Mouse (Mus musculus): ENCODE results near the gene Mlf2. TPM values are rescaled to one million over a fixed set of nuclear protein-coding genes. Genes with fewer than 3 reads are reported as not detected.

Mlf2 gene
- polyA plus RNA-seq (2017; shearing (Covaris generic)), result 200 TPM

GRCm38 (mm10) chr6:124930754-124931524 is at the start of gene Mlf2:
TSS of gene Mlf2 (plus strand) at chr6:124931386.

GRCm38 (mm10) chr6:124887986-124888385 is 43.2 kb upstream of the Mlf2 start, which contains the start of gene Cd4:
TSS of gene Cd4 (minus strand) at chr6:124888221.

GRCm38 (mm10) chr6:124911533-124912218 is 19.5 kb upstream of the Mlf2 start, which contains the start of gene Lag3:
TSS of gene Lag3 (minus strand) at chr6:124911705.

GRCm38 (mm10) chr6:124919695-124920317 is 11.4 kb upstream of the Mlf2 start, which contains the start of gene Ptms:
TSS of gene Ptms (minus strand) at chr6:124920103.

GRCm38 (mm10) chr6:124965088-124965719 is 34.0 kb downstream of the Mlf2 start, which contains the start of gene Cops7a:
TSS of gene Cops7a (minus strand) at chr6:124965538.

Other genes with a start within 250 kb of the Mlf2 start
- gene Emg1, start 219.2 kb upstream of the Mlf2 start, polyA plus RNA-seq (2017; shearing (Covaris generic)), result 298 TPM
- gene Phb2, start 219.1 kb upstream of the Mlf2 start, polyA plus RNA-seq (2017; shearing (Covaris generic)), result 218 TPM
- 385 TPM for gene Ptpn6, start 192.7 kb upstream of the Mlf2 start, polyA plus RNA-seq (2017; shearing (Covaris generic))
- gene Grcc10, start 190.0 kb upstream of the Mlf2 start, polyA plus RNA-seq (2017; shearing (Covaris generic)), result 417 TPM
- gene Gm45234, start 175.4 kb upstream of the Mlf2 start, polyA plus RNA-seq (2017; shearing (Covaris generic)), result not detected
- gene Atn1, start 174.9 kb upstream of the Mlf2 start, polyA plus RNA-seq (2017; shearing (Covaris generic)), result 7.2 TPM
- 6.6 TPM for gene Eno2, start 161.7 kb upstream of the Mlf2 start, polyA plus RNA-seq (2017; shearing (Covaris generic))
- gene Lrrc23, start 151.7 kb upstream of the Mlf2 start, polyA plus RNA-seq (2017; shearing (Covaris generic)), result 1.3 TPM
- gene Spsb2, start 122.7 kb upstream of the Mlf2 start, polyA plus RNA-seq (2017; shearing (Covaris generic)), result 2.7 TPM
- gene Tpi1, start 117.1 kb upstream of the Mlf2 start, polyA plus RNA-seq (2017; shearing (Covaris generic)), result 94.6 TPM
- gene Usp5, start 101.9 kb upstream of the Mlf2 start, polyA plus RNA-seq (2017; shearing (Covaris generic)), result 116 TPM
- gene Cdca3, start 101.8 kb upstream of the Mlf2 start, polyA plus RNA-seq (2017; shearing (Covaris generic)), result 6.9 TPM
- not detected for gene Gnb3, start 91.1 kb upstream of the Mlf2 start, polyA plus RNA-seq (2017; shearing (Covaris generic))
- 0.20 TPM for gene P3h3, start 73.6 kb upstream of the Mlf2 start, polyA plus RNA-seq (2017; shearing (Covaris generic))
- 0.38 TPM for gene Gpr162, start 67.4 kb upstream of the Mlf2 start, polyA plus RNA-seq (2017; shearing (Covaris generic))
- 401 TPM for gene Cd4, start 43.2 kb upstream of the Mlf2 start, polyA plus RNA-seq (2017; shearing (Covaris generic))
- 3.4 TPM for gene Lag3, start 19.7 kb upstream of the Mlf2 start, polyA plus RNA-seq (2017; shearing (Covaris generic))
- 36.6 TPM for gene Ptms, start 11.3 kb upstream of the Mlf2 start, polyA plus RNA-seq (2017; shearing (Covaris generic))
- 84.6 TPM for gene Cops7a, start 34.2 kb downstream of the Mlf2 start, polyA plus RNA-seq (2017; shearing (Covaris generic))
- gene Pianp, start 65.3 kb downstream of the Mlf2 start, polyA plus RNA-seq (2017; shearing (Covaris generic)), result 0.48 TPM
- 73.2 TPM for gene Zfp384, start 77.8 kb downstream of the Mlf2 start, polyA plus RNA-seq (2017; shearing (Covaris generic))
- 98.8 TPM for gene Ing4, start 108.4 kb downstream of the Mlf2 start, polyA plus RNA-seq (2017; shearing (Covaris generic))
- 18.6 TPM for gene Acrbp, start 118.3 kb downstream of the Mlf2 start, polyA plus RNA-seq (2017; shearing (Covaris generic))
- 22.7 TPM for gene Lpar5, start 136.5 kb downstream of the Mlf2 start, polyA plus RNA-seq (2017; shearing (Covaris generic))
- 61.1 TPM for gene Chd4, start 164.6 kb downstream of the Mlf2 start, polyA plus RNA-seq (2017; shearing (Covaris generic))
- 54.0 TPM for gene Nop2, start 200.5 kb downstream of the Mlf2 start, polyA plus RNA-seq (2017; shearing (Covaris generic))
- 24.0 TPM for gene Iffo1, start 213.9 kb downstream of the Mlf2 start, polyA plus RNA-seq (2017; shearing (Covaris generic))
- 231 TPM for gene Gapdh, start 235.1 kb downstream of the Mlf2 start, polyA plus RNA-seq (2017; shearing (Covaris generic))

All from CD4-positive, CD25-positive, alpha-beta regulatory T cell (primary cell).